Mouse (Mus musculus): ENCODE data around the gene Lamp2. TPM values are rescaled to one million over a fixed set of nuclear protein-coding genes. Genes with fewer than 3 reads are reported as not detected.
"Not testable (repeated sequence)": the region's sequence is repeated elsewhere in the genome, so short reads cannot be mapped to it uniquely, and the experiment has no call there.

Lamp2 gene
- 173 and 185 TPM in 2 replicates for polyA plus RNA-seq (2014; fragmentation: Nextera tagmentation; extraction: Ambion mirVana)

GRCm38 (mm10) chrX:38455890-38456634 lies at the start of gene Lamp2:
Gene Lamp2, minus strand, starts transcription at chrX:38456454.
- WGBS, result 18% methylated on average over 41 of the region's 47 CpGs
- ATAC-seq (ENCODE audit: low read depth), result peak; percentile 96
- Histone ChIP-seq H3K9ac (ENCODE audit: low read depth, low read length) (peak within 1 kb of the TSS; percentile 79), H3K27ac (replicated peaks; ENCODE audit: low read depth, low read length) (peak within 1 kb of the TSS; percentile 80), H3K4me2 (ENCODE audit: low read depth, low read length) (peak within 1 kb of the TSS; percentile 59), H3K4me1 (ENCODE audit: control insufficient read depth, insufficient read depth, low read length) (no peaks in the 10 kb centered on the region), H3K36me3 (ENCODE audit: control insufficient read depth, insufficient read depth, low read length) (0 out of 2 replicates have a peak, but pooled peaks cover 10% of the 10 kb centered on the region), H3K4me3 (ENCODE audit: low read depth, low read length) (peak within 1 kb of the TSS; percentile 57), H3K9me3 (ENCODE audit: control insufficient read depth, low read length) (no peaks in the 10 kb centered on the region), H3K27me3 (replicated peaks; ENCODE audit: control insufficient read depth, insufficient read depth, low read length) (no peaks in the 10 kb centered on the region)
- peak; percentile 94 for DNase-seq (ENCODE audit: low spot score)

GRCm38 (mm10) chrX:38504846-38505245 lies 48.6 kb upstream of the Lamp2 start:
- WGBS, result 86% methylated on average over 14 of the region's 14 CpGs
- Histone ChIP-seq H3K9ac (ENCODE audit: low read depth, low read length) (no peak overlapping the region), H3K27me3 (replicated peaks; ENCODE audit: control insufficient read depth, insufficient read depth, low read length) (no peaks in the 10 kb centered on the region), H3K9me3 (ENCODE audit: control insufficient read depth, low read length) (no peaks in the 10 kb centered on the region), H3K4me3 (ENCODE audit: low read depth, low read length) (no peak overlapping the region), H3K4me1 (ENCODE audit: control insufficient read depth, insufficient read depth, low read length) (no peaks in the 10 kb centered on the region), H3K4me2 (ENCODE audit: low read depth, low read length) (no peak overlapping the region), H3K27ac (replicated peaks; ENCODE audit: low read depth, low read length) (no peak overlapping the region), H3K36me3 (ENCODE audit: control insufficient read depth, insufficient read depth, low read length) (no peaks in the 10 kb centered on the region)
- DNase-seq (ENCODE audit: low spot score), result no peak
- ATAC-seq (ENCODE audit: low read depth), result no peak

GRCm38 (mm10) chrX:38502182-38502581 lies 45.9 kb upstream of the Lamp2 start:
- not testable (repeated sequence) for ATAC-seq (ENCODE audit: low read depth); H3K9ac ChIP-seq (ENCODE audit: low read depth, low read length); H3K4me2 ChIP-seq (ENCODE audit: low read depth, low read length); H3K27me3 ChIP-seq (replicated peaks; ENCODE audit: control insufficient read depth, insufficient read depth, low read length); H3K9me3 ChIP-seq (ENCODE audit: control insufficient read depth, low read length); H3K36me3 ChIP-seq (ENCODE audit: control insufficient read depth, insufficient read depth, low read length); H3K4me3 ChIP-seq (ENCODE audit: low read depth, low read length); H3K4me1 ChIP-seq (ENCODE audit: control insufficient read depth, insufficient read depth, low read length); H3K27ac ChIP-seq (replicated peaks; ENCODE audit: low read depth, low read length); DNase-seq (ENCODE audit: low spot score)
- WGBS, result 74% methylated on average over 5 of the region's 5 CpGs

GRCm38 (mm10) chrX:38485464-38485863 lies 29.2 kb upstream of the Lamp2 start:
- H3K4me2 ChIP-seq (ENCODE audit: low read depth, low read length), result peak overlapping the region; percentile 23; the same call in 1 of the 2 replicates
- H3K9ac ChIP-seq (ENCODE audit: low read depth, low read length); H3K4me3 ChIP-seq (ENCODE audit: low read depth, low read length); H3K4me1 ChIP-seq (ENCODE audit: control insufficient read depth, insufficient read depth, low read length); H3K27me3 ChIP-seq (replicated peaks; ENCODE audit: control insufficient read depth, insufficient read depth, low read length); H3K36me3 ChIP-seq (ENCODE audit: control insufficient read depth, insufficient read depth, low read length); ATAC-seq (ENCODE audit: low read depth); H3K9me3 ChIP-seq (ENCODE audit: control insufficient read depth, low read length); DNase-seq (ENCODE audit: low spot score); H3K27ac ChIP-seq (replicated peaks; ENCODE audit: low read depth, low read length): not testable (repeated sequence)
- WGBS, result 32% methylated on average over 18 of the region's 20 CpGs

- no peak overlapping the region for H3K9ac ChIP-seq (ENCODE audit: low read depth, low read length)
- no peaks in the 10 kb centered on the region for H3K36me3 ChIP-seq (ENCODE audit: control insufficient read depth, insufficient read depth, low read length)
- H3K4me3 ChIP-seq (ENCODE audit: low read depth, low read length), result no peak overlapping the region
- ATAC-seq (ENCODE audit: low read depth) (no peak), DNase-seq (ENCODE audit: low spot score) (no peak)
- H3K9me3 ChIP-seq (ENCODE audit: control insufficient read depth, low read length), result no peaks in the 10 kb centered on the region
- 50% methylated on average over 1 of the region's 1 CpGs for WGBS
- no peak overlapping the region for H3K27ac ChIP-seq (replicated peaks; ENCODE audit: low read depth, low read length)
- no peak overlapping the region for H3K4me2 ChIP-seq (ENCODE audit: low read depth, low read length)
- H3K4me1 ChIP-seq (ENCODE audit: control insufficient read depth, insufficient read depth, low read length), result no peaks in the 10 kb centered on the region
- no peaks in the 10 kb centered on the region for H3K27me3 ChIP-seq (replicated peaks; ENCODE audit: control insufficient read depth, insufficient read depth, low read length)
These were observed 22.3 kb upstream of the Lamp2 start for GRCm38 (mm10) chrX:38478583-38478982.

- Histone ChIP-seq H3K27me3 (replicated peaks; ENCODE audit: control insufficient read depth, insufficient read depth, low read length) (no peaks in the 10 kb centered on the region), H3K4me2 (ENCODE audit: low read depth, low read length) (peak overlapping the region; percentile 48)
These were observed 17.5 kb upstream of the Lamp2 start for GRCm38 (mm10) chrX:38473537-38474299.

GRCm38 (mm10) chrX:38473164-38473536 lies 16.9 kb upstream of the Lamp2 start:
- Histone ChIP-seq H3K9ac (ENCODE audit: low read depth, low read length) (no peak overlapping the region; the same call in 1 of the 2 replicates), H3K36me3 (ENCODE audit: control insufficient read depth, insufficient read depth, low read length) (no peaks in the 10 kb centered on the region), H3K27ac (replicated peaks; ENCODE audit: low read depth, low read length) (peak overlapping the region; percentile 87; the same call in 1 of the 2 replicates), H3K4me2 (ENCODE audit: low read depth, low read length) (peak overlapping the region; percentile 48), H3K9me3 (ENCODE audit: control insufficient read depth, low read length) (no peaks in the 10 kb centered on the region), H3K4me3 (ENCODE audit: low read depth, low read length) (peak overlapping the region; percentile 47), H3K4me1 (ENCODE audit: control insufficient read depth, insufficient read depth, low read length) (no peaks in the 10 kb centered on the region), H3K27me3 (replicated peaks; ENCODE audit: control insufficient read depth, insufficient read depth, low read length) (no peaks in the 10 kb centered on the region)
- no peak for DNase-seq (ENCODE audit: low spot score)
- WGBS, result 13% methylated on average over 10 of the region's 10 CpGs
- peak; percentile 49; the same call in 1 of the 2 replicates for ATAC-seq (ENCODE audit: low read depth)

More at GRCm38 (mm10) chrX:38473537-38474299, 17.5 kb upstream of the Lamp2 start:
- Histone ChIP-seq H3K4me3 (ENCODE audit: low read depth, low read length) (peak overlapping the region; percentile 47), H3K4me1 (ENCODE audit: control insufficient read depth, insufficient read depth, low read length) (no peaks in the 10 kb centered on the region), H3K36me3 (ENCODE audit: control insufficient read depth, insufficient read depth, low read length) (no peaks in the 10 kb centered on the region), H3K27ac (replicated peaks; ENCODE audit: low read depth, low read length) (peak overlapping the region; percentile 87), H3K9me3 (ENCODE audit: control insufficient read depth, low read length) (no peaks in the 10 kb centered on the region), H3K9ac (ENCODE audit: low read depth, low read length) (peak overlapping the region; percentile 63)
- ATAC-seq (ENCODE audit: low read depth), result peak; percentile 97
- peak; percentile 93 for DNase-seq (ENCODE audit: low spot score)
- WGBS, result 16% methylated on average over 32 of the region's 32 CpGs

GRCm38 (mm10) chrX:38466236-38466635 lies 10.0 kb upstream of the Lamp2 start:
- no peak overlapping the region for H3K9ac ChIP-seq (ENCODE audit: low read depth, low read length)
- no peaks in the 10 kb centered on the region for H3K36me3 ChIP-seq (ENCODE audit: control insufficient read depth, insufficient read depth, low read length)
- H3K4me3 ChIP-seq (ENCODE audit: low read depth, low read length), result no peak overlapping the region
- no peak for ATAC-seq (ENCODE audit: low read depth)
- no peaks in the 10 kb centered on the region for H3K9me3 ChIP-seq (ENCODE audit: control insufficient read depth, low read length)
- no peak for DNase-seq (ENCODE audit: low spot score)
- no peak overlapping the region for H3K27ac ChIP-seq (replicated peaks; ENCODE audit: low read depth, low read length)
- no peaks in the 10 kb centered on the region for H3K27me3 ChIP-seq (replicated peaks; ENCODE audit: control insufficient read depth, insufficient read depth, low read length)
- no peak overlapping the region for H3K4me2 ChIP-seq (ENCODE audit: low read depth, low read length)
- no peaks in the 10 kb centered on the region for H3K4me1 ChIP-seq (ENCODE audit: control insufficient read depth, insufficient read depth, low read length)

All from embryonic facial prominence, embryonic 14.5 days (tissue).